In the genomic region with DNA sequence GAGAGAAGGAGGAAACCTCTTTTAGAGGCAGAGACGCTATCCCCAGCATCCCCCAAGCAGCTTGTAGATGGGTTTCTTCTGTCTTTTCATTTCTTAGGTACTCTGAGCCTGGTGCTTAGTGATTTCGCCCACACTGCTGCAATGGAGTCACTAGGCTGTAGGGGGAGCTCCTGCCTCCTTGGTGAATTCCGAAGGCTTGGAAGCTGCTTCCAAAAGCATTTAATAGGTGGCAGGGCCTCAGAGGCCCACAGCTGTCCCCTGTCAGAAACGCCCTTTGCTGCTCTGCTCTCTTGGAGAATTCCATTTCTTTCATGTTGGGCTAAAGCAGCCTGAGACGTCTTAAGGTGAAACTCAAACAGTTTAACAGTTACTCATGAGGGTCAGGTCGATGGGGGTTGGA, we compare ENCODE assay signal across 8 mouse cellular contexts.
DNase-seq lines count a peak whose midpoint lies in the region; ATAC-seq lines count a peak whose summit lies in the region.

No protein-coding gene starts in this region.

- ATAC-seq in cerebellum, adult (ENCODE audit: insufficient number of reproducible peaks, low FRiP score, low TSS enrichment): 0 out of 2 replicates have a peak, but pooled peaks have one; percentile 48
- ATAC-seq in erythroblast, adult 5-6 weeks (replicated peaks; ENCODE audit: low FRiP score, poor library complexity, severe bottlenecking): no peak

- intact Hi-C loops in heart, postnatal 36 days (cut with DNase I): no loop called here

- peak; percentile 88 for DNase-seq in NIH3T3 (ENCODE audit: low read depth)
- DNase-seq in forelimb bud, embryonic 11.5 days (ENCODE audit: low read depth, low spot score): peak; percentile 77
- peak; percentile 56 to 61 for DNase-seq in heart, postnatal 36 days
- DNase-seq in layer of hippocampus, postnatal 10 days (ENCODE audit: low spot score in 2 of 2): peak; percentile 72 to 73
- peak; percentile 77 for DNase-seq in lung, postnatal 14 days
- peak; percentile 61 for DNase-seq in right cerebral cortex, postnatal 14 days
